Mouse (Mus musculus): ENCODE measurements around the gene Guca1a. TPM values are rescaled to one million over a fixed set of nuclear protein-coding genes. Genes with fewer than 3 reads are reported as not detected.
"Not testable (repeated sequence)": the region's sequence is repeated elsewhere in the genome, so short reads cannot be mapped to it uniquely, and the experiment has no call there.

The Guca1a gene
- 1 to 10 TPM; 1.2 to 1.7 TPM for total RNA-seq (2021)
- long read RNA-seq, experiment 1, partial matches to known transcripts: 6 of 6 reads
- long read RNA-seq, experiment 1, other reads (novel, unspliced or antisense): 0 of 6 reads
- long read RNA-seq, experiment 2, partial matches to known transcripts: 2 of 2 reads
- long read RNA-seq, experiment 2, other reads (novel, unspliced or antisense): 0 of 2 reads

DNA sequence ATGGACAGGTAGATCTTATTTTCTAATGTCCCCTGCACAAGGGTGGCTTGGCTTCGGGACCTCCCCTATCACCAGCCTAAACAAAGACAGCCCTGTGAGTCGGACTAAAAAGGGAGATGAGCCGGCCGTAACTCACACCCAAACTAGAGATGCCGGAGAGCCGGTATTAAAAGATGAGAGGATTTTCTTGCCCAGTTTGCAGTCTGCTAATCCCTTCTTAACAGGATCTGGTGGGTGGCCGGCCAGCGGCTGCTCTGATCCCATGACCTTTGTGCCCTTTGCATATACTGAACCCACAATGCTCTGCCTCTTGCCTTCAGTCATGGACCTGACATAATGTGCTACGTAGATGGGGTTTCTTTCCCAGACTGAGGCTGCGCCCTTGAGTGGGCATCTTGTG, at the start of gene Guca1a:
Gene Guca1a (minus strand): TSS at position 134 of the 400 bp plus-strand sequence.
- no peak for DNase-seq

GRCm38 (mm10) chr17:47449432-47449831, 49.0 kb upstream of the Guca1a start:
- DNase-seq: no peak

DNA sequence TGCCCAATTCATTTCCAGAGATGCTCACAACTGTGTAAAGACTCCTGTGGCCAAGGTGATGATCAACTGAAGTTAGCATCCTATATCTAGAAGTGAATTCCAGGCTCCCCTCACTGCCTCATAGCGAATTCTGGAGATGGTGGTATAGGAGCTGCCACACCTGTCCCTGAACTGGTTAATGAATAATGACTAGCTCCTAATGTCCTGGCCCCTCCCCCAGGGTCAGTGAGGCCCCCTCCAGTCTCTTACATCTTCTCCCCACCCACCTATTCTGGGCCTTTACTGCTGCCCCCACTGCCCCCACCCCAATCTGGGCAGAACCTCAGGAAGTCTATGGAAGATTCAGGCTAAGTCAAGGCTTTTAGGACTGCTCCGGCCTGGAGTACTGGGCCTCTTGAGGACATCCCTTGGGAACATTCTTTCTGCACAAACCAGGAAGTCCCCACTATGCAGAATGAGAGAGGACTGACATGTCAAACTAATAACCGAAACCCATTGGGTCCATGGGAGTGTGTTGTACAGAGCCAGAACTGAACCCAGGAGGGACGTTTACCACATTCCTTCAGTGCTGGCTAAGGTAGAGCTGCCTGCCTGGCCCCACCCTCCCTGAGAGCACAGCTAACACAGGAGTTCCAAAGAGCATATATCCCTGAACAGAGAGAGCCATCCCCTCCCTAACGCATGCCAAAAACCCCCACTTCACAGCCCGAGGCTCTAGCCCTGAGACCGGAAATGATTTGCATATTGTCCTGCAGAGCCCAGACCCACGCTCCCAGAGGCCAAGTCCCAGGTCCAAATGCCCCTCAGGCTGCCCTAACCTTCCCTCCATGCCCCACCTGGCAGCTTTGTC, 48.4 kb upstream of the Guca1a start:
- no peak for DNase-seq

GRCm38 (mm10) chr17:47446561-47446960, 46.2 kb upstream of the Guca1a start:
- no peak for DNase-seq

DNA sequence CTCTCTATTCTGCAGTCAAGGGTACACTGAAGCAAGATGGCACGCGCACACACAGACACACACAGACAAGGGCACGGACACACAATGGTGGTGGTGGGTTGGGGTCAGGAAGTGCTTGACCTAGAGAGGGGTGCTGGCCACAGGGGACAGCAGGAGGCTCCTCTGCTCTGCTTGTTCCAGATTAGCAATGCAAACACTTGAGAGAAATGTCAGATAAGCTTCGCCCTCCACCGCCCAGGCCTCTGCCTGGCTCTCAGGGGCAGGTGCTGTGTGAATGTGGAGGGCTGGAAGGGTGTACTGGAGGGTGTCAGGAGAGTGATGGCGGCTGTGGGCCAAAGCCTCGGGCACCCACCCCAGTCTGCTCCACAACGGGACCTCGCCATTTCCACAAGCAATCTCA, 45.6 kb upstream of the Guca1a start:
- DNase-seq: no peak

DNA sequence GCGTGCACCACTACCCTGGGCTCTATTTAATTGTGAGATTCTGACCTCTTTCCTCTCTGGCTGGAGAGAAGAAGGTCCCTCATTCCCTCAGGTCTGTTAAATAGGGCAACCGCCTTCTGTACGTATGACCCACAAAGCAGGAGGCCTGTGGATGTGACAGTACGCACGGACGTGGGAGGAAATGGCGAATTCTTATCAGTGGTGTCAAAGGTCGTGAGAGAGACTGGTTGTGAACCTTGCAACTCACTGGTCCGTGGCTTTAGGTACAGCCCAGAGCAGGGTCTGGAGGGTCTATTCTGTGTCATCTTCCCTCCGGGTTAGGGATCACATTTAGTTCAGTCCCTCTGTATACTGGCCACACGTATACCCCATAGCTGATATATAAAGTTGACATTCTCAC, 45.1 kb upstream of the Guca1a start:
- no peak for DNase-seq

DNA sequence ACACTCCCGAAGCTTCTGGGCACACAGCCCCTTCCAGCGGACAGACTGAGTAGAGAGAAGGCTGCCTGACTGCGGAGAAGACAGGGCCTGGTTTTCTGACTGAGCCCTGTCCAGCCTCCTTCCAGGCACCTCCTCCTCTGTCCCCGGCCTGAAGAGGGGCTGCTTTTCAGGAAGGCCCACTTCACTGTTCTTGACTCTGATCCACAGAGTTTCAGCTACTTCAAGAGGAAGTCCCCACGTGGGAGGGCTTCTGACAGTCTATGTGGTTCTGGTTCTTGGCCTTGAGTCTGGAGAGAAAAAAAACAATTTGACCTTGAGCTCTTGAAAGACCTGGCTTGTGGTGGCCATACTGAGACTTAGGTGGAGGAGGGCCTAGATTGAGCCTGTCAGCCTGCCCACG, 43.7 kb upstream of the Guca1a start:
- no peak for DNase-seq

DNA sequence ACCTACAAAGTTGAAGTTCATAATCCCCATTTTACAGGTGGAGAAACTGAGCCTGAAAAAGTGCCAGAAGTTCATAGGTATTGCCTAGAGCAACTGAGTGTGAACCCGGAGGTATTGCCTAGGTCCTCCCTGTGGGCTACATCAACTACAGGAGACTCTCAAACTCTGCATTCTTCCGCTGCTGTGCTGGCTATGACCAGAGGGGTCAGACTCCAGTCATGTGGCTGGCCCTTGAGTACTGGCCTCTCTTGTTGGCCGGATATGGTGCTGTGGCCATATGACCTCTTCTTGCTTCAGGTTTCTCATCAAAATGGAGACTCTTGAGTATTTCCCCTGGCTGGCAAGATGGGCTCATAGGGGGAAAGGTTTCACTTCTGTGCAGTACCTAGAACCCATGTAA, 41.9 kb upstream of the Guca1a start:
- no peak for DNase-seq

DNA sequence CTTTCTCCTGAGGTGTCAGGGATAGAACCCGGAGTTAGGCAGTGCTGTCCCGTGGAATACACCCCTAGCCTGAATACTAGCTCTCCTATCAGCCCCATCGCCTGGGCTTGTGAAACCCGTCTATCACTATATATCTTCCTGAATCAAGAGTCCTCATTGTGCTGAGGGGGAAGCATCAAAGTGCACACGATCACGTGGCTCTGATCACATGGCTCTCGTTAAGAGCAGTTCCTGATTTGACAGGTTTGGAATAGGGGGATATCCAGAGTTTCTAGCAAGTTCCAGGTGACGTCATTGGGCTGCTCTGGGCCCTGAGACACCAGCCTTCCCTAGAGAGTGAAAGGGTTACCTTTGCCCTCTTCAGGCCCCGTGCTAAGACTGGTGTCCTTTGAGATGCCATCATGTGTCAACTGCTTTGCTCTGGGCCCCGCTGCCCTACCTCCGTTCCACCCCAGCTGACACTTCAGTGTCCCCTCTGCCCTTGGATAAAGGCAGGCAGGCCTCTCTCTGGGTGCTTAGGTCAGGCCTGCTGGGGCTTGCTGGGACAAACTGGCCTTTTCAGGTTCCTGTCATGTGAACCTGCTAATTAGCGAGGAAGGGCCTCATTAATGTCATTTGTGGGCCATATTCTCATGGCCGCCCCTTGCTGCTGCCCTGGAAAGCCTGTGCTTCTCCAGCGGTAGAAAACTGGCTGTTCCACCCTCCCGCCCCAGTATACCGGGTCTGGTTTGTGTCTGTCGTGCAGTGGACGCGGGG, 41.1 kb upstream of the Guca1a start:
- DNase-seq: no peak

- DNase-seq: no peak
Observed at GRCm38 (mm10) chr17:47440359-47440890, 40.0 kb upstream of the Guca1a start.

- DNase-seq: peak in 1 of 2 experiments; percentile 16
Observed at GRCm38 (mm10) chr17:47439396-47440028, 39.1 kb upstream of the Guca1a start.

DNA sequence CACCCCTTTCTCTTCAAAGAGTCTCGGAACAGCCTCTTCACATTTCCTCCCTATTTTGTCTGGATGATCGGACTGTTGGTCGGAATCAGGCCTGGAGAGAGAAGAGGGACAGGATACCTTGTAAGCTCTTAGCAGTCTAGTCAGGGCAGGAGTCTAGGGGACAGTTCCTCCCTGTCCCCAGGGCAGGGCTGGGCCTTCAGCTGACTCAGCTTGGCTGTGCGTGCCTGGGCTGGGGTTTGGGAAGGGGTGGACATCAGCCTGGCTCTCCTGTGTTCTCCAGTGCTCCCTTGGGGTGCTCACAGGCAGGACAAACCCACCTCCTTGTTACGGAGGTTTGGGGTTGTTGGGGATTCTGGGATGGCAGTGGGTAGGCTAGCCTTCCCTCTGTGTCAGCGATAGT, 38.2 kb upstream of the Guca1a start:
- no peak for DNase-seq

GRCm38 (mm10) chr17:47436907-47437547, 36.6 kb upstream of the Guca1a start, which contains the start of gene 1700001C19Rik:
1700001C19Rik (minus strand) TSS chr17:47437376.
- DNase-seq: peak in 1 of 2 experiments; percentile 23

DNA sequence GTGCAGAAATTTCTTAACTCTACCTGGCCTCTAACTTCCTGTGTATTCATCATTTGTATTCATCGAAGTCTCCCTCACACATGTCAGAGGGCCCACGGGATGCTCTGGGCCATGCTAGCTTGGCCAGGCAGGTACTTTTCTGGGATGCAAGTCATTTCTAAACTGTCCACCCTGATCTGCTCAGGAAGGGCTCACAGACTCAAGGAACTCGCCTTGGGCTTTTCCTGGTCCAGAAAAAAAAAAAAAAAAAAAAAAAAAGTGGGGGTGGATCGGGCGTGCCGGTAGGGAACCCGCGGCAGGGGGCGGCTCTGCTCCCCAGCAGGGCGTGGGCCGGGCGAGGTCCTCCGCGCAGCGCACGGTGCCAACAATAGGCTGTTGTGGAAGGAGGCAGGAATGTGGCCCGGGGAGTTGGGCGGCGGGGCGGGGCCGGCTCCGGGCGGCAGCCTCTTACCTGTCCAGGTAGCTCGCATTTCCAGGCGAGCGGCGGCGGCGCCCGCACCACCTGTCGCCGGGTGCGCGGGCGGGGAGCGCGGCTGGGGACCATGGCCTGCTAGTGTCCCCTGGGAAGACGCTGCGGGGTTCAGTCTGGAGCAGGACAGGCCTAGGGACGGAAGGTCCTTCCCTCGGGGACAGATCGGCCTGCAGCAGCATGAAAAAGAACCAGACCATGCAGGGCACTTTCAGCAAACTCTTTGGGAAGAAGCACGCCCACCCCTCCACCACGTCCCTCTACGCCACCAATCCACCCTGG, 35.9 kb upstream of the Guca1a start, which contains the start of gene AI661453:
Gene AI661453 (plus strand): TSS at position 460 of the 751 bp plus-strand sequence.
- peak; percentile 11 to 30 for DNase-seq

- DNase-seq: no peak
Observed at GRCm38 (mm10) chr17:47430815-47431214, 30.4 kb upstream of the Guca1a start.

GRCm38 (mm10) chr17:47428831-47429304, 28.5 kb upstream of the Guca1a start:
- peak; percentile 46 to 63 for DNase-seq

DNA sequence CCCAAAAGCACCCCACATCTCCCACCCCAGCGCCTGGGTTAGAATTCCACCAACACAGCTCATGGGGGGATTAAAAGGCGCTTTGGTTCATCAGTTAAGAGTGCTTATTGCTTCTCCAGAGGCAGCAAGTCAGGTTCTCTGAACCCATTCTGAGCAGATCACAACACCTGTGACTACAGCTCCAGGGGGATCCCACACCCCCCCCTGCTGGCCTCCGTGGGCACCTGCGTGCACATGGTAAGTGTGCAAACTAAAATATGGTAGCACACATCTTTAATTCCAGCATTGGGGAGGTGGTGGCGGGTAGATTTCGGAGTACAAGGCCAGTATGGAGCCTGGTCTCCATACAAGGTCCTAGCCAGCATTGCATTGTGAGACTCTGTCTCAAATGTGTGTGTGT, 26.9 kb upstream of the Guca1a start:
- DNase-seq: no peak

GRCm38 (mm10) chr17:47424186-47424585, 23.8 kb upstream of the Guca1a start:
- DNase-seq: no peak

- DNase-seq: not testable (repeated sequence)
Observed at GRCm38 (mm10) chr17:47422616-47423015, 22.2 kb upstream of the Guca1a start.

DNA sequence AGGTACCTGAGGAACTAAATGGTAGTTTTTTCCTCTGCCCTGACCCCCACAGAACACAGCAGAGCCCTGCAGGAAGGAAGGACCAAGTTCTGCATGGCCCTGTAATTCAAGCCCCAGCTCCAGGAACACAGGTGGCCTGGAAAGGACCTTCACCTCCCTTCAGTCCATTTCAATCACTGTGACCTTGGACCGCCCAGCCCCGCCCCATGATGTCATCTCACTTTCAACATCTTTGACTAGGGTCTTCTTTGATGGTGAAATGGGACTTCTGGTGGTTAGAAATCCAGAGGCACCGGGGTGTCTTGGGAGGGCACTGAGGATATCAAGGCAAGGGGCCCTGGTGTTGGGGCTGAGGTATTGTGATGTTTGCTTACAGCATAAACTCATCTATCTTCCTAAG, 21.2 kb upstream of the Guca1a start:
- DNase-seq: peak in 1 of 2 experiments; percentile 33

Measured in adrenal gland, postnatal 36 days (tissue).